Mouse (Mus musculus) B cell, adult 2 months (primary cell): ENCODE results near the gene Nrxn1.

Experiments
- DNase-seq, 2 experiments: peaks; one replicate each; pipeline ENCODE4 v3.0.0; 2022

Gene Nrxn1

DNA sequence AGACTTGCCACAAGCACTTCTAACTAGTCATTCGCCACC is at the start of gene Nrxn1:
Gene Nrxn1 (minus strand): TSS at position 30 of the 39 bp plus-strand sequence.
- no peak for DNase-seq

DNA sequence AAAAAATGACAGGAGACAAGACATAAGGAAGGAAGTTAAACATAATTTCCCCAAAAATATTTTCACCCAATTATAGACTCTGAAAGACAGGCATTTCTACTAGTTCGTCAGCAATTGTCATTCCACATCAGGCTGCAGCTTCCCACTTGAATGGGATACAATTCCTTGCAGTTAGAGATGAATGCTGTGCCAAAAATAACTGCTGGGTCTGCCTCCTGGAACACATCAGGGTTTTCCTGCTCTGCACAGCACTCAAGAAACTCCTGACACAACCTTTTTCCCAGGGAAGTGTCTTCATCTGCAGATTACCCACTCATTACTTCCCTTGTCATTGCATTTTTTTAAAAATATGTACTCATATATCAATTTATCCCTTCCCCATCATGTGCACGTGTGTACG is 44.0 kb upstream of the Nrxn1 start:
- no peak for DNase-seq

DNA sequence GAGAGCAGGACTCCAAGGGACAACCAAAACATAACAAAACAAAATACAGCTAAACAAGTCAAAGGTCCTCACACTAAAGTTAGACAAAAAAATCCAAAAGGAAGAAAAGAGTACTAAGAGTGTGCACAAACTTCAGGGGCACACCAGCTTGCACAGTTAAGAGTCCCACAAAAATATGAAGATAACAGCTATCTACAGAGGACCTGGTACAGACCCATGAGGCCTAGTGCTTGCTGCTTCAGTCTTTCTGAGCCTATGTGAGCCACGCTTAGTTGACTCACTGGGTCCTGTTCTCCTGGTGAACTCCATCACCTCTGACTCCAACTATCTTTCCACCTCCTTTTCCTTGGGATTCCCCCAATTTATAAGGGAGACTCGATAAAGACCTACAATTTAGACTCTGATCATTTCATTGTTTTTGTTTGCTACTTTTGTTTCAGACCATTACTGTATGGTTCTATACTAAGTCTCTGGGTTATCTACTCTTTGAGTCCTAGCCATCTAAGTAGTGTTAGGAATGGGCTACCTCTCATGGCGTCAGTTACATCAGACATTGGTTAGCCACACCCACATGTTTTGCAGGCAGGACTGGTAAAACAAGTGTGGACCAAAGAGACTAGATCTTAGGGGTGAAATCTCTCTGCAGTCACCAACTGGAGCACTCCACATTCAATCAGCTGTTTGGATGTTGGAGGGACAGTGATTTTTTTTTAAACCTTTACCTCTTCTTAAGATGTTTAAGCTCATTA is 20.2 kb upstream of the Nrxn1 start:
- DNase-seq, result no peak

DNA sequence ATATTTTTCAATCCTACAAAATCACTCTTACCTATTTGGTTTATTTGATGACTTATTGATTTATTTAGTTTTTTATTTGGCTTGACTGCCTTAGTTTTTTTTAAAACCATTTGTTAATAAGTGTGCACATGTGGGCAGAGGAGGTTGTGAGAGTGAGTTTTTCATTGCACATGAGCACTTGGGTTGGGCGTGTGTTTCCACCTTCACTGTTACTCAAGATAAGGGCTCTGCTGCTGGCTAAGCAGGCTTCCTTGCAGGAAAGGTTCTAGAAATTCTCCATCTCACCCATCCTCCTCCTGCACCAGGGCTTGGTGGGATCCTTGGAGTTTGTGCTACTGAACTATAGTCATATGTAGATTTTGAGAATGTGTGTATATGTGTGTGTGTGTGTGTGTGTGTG is 19.2 kb upstream of the Nrxn1 start:
- DNase-seq, result no peak

DNA sequence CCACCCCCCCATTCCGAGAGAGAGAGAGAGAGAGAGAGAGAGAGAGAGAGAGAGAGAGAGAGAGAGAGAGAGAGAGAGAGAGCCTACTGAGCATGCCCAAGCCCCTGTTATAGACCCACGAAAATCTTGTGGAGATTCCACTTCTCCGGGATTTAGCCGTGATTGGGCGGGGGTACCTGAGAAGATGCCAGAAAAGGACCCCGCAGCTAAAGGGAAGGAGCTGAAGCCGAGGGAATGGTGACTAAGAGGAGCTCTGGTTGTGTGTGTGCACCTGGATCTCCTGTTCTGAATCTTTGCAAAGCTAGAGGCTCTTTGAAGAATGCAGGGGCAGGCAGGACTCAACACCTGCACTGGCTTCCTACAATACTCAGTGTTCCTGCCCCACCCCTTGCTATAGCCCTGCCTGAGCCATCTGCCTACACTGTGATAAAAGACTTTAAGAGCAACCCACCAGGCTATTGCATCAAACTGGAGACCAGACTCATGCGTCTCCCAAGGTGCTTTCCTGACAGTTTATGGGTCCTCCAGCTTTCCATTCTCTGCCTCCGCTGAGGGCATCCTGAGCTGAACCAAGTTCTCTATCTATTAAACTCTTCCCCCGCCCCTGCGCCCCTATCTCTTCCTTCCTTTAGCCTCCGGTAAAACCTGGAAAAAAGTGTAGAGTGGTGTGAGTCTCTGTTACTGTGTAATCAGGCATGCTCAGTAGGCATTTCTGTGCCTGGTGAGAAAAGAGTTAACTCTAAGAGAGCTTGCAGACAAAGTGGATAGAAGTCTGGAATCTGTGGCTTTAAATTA is 407 bp upstream of the Nrxn1 start:
- DNase-seq, result no peak

DNA sequence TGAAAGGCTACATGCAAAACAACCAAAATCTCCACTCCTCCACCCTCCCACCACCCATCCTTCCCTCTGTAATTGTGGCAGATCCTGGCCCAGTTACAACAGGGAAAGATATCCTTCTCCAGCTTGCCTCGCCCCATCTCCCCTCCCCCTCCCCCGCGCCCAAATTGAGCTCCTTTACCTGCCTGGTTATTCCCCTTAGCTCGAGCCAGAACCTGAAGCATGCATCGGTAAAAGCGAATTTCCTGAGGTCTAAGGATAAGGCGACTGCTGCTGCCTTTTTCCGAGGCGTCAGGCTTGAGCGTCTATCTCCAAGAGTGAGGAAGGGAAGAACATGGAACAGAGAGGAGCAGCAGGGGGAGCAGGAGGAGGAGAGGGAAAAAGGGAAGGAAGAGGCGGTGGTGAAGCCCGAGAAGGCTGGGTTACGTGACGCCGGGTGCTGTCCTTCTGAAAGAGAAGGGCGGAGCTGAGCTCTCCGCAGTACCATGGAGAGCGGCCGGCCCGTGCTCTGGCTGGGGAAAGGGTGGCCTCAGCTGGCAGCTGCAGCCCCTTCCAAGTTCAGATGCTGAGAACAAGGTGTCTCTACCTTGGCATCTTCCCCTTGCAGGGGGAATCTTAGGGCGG is 340 bp downstream of the Nrxn1 start:
- no peak for DNase-seq

DNA sequence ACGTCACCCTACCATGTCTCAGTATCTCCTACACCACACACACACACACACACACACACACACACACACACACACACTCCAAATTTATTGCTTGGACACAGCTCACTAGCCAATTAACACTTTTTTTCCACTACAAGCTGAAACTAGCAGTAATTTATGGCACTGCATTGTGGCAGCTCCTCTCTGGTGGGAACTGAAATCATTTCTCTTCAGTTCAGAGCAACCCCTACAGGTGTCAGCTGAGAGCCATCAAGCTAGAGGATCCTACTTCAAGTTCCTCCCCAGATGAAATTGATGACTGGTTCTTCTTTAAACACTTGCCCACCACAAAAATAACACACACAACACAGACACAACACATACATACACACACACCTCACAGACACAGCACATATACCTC is 2.2 kb downstream of the Nrxn1 start:
- no peak for DNase-seq

DNA sequence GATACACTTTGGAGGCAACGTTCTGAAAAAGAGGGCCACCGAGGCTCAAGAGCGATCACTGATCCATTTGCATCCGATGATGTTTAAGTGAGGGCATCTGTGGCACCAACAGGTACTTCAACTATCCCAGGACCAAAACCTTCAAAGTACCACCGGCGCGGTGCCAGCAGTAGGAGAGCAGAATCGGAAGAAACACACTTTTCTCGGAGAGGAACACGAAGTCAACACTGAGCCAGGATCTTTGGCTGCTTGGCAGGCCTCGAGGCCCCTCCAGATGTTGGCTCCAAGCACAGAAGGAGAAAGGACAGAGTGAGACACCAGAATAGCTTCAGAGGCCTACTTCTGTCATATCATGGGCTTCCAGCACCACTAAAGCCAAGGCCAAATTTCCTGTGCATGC is 3.9 kb downstream of the Nrxn1 start:
- DNase-seq, result no peak

DNA sequence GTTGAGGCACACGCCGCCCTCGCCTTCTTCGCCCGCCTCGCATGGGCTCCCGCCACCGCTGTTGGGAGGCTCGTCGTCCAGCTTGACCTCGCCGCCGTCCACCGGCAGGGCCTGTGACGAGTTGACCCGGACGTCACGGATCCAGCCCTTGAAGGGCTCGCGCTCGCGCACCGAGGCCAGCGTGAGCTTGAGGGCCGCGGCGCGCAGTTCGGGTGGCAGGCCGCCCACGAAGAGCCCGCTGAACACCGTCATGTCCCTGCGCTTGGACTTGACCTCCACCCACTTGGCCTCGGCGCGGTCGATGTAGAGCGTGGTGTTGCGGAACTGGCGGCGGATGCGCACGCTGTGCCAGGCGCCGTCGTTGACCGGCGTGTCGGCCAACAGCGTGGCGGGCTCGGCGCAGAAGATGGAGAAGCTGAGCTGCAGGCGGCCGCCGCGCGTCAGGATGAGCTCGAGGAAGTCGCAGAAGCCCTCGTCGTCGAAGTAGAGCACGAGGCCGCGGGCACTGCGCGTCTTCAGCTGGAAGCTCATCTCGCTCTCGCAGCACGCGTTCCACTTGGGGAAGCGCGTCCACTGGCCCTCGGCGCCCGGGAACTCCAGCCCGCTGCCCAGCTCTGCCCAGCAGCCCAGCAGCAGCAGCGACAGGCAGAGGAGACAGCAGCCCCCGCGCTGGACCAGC is 4.7 kb downstream of the Nrxn1 start:
- DNase-seq, result no peak

DNA sequence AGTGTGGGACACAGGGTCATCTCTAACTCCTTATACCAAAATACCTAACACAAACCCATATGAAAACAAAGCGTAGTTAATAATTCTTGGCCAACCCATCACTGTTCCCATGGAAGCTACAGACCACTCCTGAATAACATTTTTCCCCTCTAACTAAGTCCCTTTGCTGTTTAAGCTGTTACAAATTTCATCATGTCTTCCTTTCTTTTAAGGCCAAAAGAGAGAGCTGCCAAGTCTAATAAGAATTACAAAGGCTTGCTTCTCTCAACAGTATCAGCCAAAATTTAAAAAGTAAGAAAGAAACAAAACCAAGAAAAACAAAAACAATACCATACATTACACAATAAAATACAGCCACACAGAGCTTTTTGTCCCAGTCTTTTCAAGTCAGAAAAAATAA is 6.5 kb downstream of the Nrxn1 start:
- no peak for DNase-seq

DNA sequence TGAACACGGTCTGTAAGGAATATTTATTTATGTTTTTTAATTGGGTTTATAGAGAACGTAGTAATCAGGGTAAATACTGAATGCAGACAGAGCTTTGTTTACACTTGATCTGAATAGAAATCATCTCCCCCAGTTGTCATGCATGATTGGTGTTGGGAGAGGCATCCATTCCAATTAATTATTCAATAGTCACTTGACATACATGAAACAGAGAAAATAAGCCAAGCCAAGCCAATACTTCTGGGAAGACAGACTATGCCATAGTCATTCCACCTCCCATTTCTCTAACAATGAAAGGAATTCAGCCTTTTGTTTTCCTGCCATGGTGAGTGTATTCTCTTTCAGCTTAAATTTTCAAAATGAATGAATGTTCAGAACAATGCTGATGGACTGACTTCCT is 7.5 kb downstream of the Nrxn1 start:
- no peak for DNase-seq

DNA sequence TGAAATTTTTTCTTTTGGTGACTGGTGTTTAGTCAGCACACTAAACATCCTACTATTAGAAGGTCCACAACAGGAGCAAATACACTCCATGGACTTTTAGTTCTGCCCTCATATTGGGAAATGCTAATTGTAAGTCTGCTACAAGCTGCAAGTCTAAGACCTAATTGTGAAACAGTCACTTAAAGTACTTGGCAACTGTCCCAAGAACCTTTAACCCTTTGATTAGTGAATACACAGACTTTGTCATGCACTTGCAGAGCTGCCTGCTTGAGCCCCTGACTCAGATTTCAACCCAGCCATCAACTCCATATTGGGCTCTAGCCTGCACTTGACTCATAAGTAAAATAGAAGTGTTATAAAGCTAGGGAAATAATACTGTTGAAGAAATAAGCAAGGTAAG is 13.8 kb downstream of the Nrxn1 start:
- no peak for DNase-seq

DNA sequence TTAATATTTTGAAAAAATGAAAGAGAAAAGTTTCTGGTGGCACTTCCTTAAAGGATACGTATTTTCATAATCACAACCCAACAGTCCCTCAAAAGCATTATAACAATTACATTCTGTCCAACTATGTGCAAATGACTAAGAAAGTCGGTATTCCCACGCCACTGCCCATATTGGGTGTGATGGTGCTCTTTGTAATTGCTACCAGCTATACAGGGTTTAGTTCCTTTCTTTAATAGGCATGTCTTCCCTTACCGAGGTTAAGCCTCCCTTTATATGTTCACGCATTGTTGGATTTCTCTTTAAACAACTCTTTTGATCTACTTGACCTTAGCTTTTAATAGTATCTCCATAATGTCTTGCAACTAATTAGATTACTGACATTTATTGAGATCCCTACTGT is 18.1 kb downstream of the Nrxn1 start:
- no peak for DNase-seq

DNA sequence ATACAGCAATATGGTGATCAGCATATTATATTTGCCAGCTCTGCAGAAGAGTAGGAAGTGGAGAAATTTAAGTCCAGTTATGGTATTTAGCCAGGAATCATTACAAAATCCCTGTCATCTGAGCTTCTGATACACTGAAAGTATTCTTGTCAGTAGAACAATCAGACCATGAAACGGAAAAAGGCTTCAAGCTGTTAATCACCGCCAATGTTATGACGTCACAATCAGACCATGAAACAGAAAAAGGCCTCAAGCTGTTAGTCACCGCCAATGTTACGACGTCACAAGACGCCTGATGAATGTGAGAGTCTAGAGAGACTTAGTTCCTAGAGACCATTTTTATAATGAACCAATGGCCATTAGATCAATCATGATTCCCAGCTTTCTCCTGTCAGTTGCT is 59.4 kb downstream of the Nrxn1 start:
- no peak for DNase-seq

DNA sequence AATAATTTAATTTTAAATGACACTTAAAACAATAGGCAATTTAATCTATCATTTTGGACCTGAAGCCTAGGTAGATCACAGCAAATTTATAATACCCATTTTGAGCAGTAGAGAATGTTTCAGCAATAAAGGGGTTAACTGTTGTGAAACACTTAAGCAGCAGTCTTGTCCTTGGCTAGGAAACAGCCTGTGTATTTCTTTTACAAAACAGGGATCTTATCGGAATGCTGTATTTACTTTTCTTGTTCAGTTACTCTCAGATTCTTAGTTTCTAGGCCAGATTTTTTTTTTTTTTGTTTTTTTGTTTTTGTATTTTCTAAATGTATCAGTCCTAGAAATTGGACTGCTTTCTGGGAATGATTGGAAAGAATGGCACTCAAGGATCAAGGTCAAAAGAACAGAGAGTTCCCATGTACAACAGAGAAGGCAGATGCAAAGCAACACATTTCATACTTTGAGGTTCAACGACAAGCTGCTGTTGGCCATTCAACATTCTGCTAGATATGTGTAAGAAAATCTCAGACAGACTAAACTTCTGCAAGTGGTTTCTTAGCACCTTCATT is 67.7 kb downstream of the Nrxn1 start:
- no peak for DNase-seq

DNA sequence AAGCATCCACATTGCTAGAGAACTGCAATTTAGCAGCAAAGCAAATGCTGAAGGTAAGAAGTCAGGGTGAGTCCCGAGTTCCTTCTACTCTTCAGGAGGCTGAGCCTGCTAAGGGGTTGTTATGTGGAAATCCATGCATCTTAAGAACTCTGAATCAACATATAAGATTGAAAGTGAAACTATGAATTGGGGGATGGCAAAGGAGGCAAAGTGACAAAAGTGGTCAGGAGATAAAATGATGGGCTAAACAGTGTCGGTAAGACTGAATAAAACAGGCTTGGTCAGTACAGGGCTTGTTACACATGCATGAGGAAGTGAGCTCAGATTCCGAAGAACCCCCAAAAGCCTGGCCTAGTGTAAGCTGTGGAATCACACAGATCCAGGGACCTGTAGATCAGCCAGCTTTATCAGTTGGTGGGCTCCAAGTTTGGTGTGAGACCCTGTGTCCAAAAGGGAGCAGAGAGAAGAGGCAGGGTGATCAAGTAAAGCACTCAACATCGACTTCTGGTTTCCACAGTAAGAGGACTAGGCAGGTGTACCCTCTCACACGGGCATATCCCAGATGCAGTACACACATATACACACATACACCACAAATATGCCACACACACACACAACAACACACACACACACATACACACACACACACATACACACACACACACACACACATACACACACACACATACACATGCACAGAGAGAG is 85.3 kb downstream of the Nrxn1 start:
- DNase-seq, result no peak

DNA sequence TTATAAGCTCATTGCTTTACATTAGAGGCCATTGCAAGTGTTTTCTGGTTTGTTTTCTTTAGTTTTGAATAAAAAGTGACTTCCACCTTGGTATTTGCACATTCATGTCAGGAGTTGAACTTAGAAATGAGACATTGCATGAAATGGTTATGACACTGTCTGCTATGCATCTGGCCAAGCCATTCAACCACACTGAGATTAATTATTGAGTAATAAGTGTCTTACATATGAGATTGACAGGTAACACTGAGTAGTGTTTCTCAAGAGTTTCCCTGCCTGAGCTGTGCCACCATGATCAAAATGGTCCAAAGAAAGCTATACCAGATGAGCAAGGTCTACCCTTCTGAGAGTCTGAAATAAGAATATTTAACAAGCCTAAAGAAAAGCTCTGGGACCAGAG is 92.5 kb downstream of the Nrxn1 start:
- DNase-seq, result no peak

DNA sequence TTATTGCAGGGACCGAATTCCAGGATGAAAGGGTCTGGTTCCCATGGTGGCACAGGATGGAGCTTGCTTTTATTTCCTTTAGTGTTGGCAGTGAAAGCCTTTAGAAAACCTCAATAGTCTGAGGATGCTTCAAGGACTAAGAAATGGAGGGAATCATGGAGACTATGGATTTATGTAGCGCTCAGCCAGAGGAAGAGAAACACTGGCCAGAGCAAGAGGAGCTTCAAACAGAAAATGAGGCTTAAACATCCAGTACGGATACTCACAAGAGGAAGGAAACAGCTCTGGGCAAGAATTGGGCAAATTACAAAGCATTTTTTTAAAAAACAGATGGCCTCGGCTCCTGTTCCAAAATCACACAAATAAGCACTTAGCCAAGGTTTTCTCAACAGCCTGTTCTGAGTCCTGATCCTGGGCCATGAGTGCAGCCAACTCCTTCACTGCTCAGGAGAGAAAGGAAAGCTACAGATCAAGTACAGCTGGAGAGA is 93.2 kb downstream of the Nrxn1 start:
- DNase-seq, result no peak

DNA sequence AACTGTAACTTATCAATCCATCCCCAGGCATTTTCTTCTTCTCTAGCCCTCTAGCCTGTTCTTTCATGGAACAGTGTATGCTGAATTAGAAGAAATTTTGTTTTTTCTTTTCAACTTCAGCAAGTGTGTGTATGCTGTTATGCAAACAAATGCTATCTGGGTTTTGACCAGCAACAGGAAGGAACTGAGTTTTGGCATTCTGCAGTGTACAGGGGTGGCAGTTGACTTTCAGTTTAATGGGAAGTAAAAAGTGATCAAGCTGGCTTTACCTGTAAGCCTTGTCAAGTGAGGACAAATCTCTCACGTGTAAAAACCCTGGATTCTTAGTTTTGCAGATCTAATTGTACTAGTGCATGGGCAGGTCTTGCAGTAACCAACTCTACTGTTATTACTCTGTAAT is 95.2 kb downstream of the Nrxn1 start:
- DNase-seq, result no peak

DNA sequence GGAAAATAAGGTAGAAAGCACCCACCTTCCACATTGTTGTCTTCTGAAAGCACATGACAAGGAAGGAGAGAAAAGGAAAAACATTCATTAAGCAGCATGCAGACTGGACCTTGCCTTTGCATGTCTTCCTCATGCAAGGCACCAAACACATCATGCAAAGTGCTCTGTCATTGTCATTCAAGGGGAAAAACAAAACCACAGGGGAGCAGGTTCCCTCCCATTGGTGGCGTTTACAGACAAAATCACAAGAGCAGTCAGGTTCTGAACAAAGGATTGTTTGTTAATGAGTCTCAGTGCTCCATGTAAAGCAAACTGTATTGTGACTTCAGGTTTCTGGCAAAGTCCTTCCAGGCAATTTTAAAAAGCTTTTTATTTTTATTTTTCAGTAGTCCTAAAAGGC is 97.4 kb downstream of the Nrxn1 start:
- no peak for DNase-seq

DNA sequence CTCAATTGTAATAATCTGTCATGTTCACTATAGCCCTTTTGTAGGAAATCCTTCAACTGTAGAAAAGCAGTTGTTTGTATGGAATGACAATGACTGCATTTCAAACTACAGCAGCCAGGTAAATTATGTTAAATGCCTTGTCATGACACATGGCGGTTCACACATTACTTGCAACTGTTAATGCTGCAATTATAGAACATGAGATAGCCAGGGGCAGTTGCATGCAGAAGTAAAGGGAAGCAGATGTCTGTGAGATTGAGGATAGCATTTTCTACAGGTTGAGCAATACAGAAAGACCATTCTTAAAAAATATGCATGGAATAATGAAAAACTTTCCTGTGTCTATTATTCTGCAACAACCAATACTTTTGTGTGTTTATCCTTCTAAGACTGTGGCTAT is 98.6 kb downstream of the Nrxn1 start:
- no peak for DNase-seq

DNA sequence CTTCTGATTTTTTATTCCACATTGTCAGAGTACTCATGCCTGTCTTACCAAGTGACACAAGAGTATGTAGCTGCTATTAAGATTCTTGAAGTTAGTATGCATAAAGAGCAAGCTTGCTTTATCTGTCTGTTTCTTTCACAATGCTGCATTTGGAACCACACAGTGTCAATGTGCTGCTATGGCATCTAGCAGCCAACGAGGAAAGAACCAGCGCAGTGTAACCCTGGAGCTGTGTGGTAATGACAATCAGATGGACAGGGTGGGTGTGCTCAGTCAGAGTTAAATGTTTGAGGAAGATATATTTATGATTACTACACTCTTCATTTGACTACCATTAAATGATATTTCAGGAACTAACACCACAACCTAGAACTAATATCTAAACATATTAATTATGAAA is 102.1 kb downstream of the Nrxn1 start:
- DNase-seq, result no peak

DNA sequence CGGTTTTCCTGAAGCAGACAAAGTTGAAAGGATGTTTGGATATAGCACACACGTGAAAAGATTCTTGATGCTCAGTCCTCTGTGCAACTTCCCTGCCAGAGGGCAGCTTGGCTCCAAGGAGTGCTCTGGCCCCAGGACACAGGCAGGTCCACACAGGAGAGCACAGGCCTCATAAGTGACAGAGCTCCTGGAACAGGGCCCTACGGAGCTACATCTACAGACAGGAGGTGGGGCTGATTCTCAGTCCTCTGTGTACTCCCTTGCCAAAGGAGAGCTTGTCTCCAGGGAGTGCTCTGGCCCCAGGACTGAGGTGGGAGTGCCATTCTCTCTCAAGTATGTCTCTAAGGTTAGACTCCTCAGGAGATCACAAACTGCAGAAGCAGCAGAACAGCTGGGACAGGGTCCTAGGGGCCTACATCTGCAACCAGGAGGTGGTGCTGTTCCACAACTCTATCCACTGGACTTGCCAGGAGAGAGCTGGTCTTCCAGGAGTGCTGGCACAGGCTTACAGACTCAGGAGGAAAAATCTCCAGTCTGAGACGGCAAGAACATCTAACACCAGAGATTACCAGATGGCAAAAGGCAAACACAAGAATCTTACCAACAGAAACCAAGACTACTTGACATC is 129.9 kb downstream of the Nrxn1 start:
- no peak for DNase-seq
